Comparison of ENCODE assay signal across 8 mouse cellular contexts in genomic region chr11:101441450-101442126, GRCm38 (mm10). TPM values are rescaled to one million over a fixed set of nuclear protein-coding genes. Genes with fewer than 3 reads are reported as not detected.
DNase-seq lines count a peak whose midpoint lies in the region; ATAC-seq and TF ChIP-seq lines count a peak whose summit lies in the region.
"Not testable (repeated sequence)": the region's sequence is repeated elsewhere in the genome, so short reads cannot be mapped to it uniquely, and the experiment has no call there.

No protein-coding gene starts in this region.

- not testable (repeated sequence) for H3K9ac ChIP-seq in forebrain, embryonic 12.5 days; heart, embryonic 15.5 days; intestine, embryonic 15.5 days; limb, embryonic 13.5 days; lung, embryonic 14.5 days; midbrain, embryonic 16.5 days (ENCODE audit: low read depth, low read length); stomach, embryonic 15.5 days

- H3K36me3 ChIP-seq in forebrain, embryonic 12.5 days (replicated peaks) = peaks cover 27% of the 10 kb centered on the region
- peaks cover 20% of the 10 kb centered on the region for H3K36me3 ChIP-seq in heart, embryonic 15.5 days
- H3K36me3 ChIP-seq in intestine, embryonic 15.5 days = peaks cover 19% of the 10 kb centered on the region
- peaks cover 24% of the 10 kb centered on the region for H3K36me3 ChIP-seq in limb, embryonic 13.5 days
- H3K36me3 ChIP-seq in lung, embryonic 14.5 days (ENCODE audit: insufficient read depth) = peaks cover 33% of the 10 kb centered on the region
- peaks cover 16% of the 10 kb centered on the region for H3K36me3 ChIP-seq in midbrain, embryonic 16.5 days (ENCODE audit: control insufficient read depth, insufficient read depth, low read length)
- H3K36me3 ChIP-seq in stomach, embryonic 15.5 days = peaks cover 20% of the 10 kb centered on the region

- DNase-seq in lung, embryonic 14.5 days = not testable (repeated sequence)

- peak overlapping the region; percentile 47 for H3K4me3 ChIP-seq in bone marrow macrophage, adult 2 months (ENCODE audit: insufficient read depth, low read length)
- H3K4me3 ChIP-seq in forebrain, embryonic 12.5 days (replicated peaks) = peak overlapping the region; percentile 80
- H3K4me3 ChIP-seq in heart, embryonic 15.5 days = peak overlapping the region; percentile 91
- H3K4me3 ChIP-seq in intestine, embryonic 15.5 days (replicated peaks) = peak overlapping the region; percentile 29
- peak overlapping the region; percentile 85 for H3K4me3 ChIP-seq in limb, embryonic 13.5 days
- H3K4me3 ChIP-seq in lung, embryonic 14.5 days (ENCODE audit: low read depth, low read length) = peak overlapping the region; percentile 78
- peak overlapping the region; percentile 59 for H3K4me3 ChIP-seq in midbrain, embryonic 16.5 days (ENCODE audit: low read depth, low read length)
- peak overlapping the region; percentile 81 for H3K4me3 ChIP-seq in stomach, embryonic 15.5 days (replicated peaks)

- peak; percentile 7; the same call in 1 of the 2 replicates for ATAC-seq in forebrain, embryonic 12.5 days (ENCODE audit: low FRiP score)
- ATAC-seq in heart, embryonic 15.5 days (replicated peaks; ENCODE audit: insufficient number of reproducible peaks, insufficient read depth, low FRiP score, low read depth); intestine, embryonic 15.5 days; limb, embryonic 13.5 days (ENCODE audit: low FRiP score, low read depth); lung, embryonic 14.5 days (ENCODE audit: insufficient read depth); stomach, embryonic 15.5 days (ENCODE audit: insufficient read depth, low FRiP score, low read depth): not testable (repeated sequence)
- ATAC-seq in midbrain, embryonic 16.5 days = peak; percentile 65; the same call in 1 of the 2 replicates

- whole genome bisulfite sequencing in forebrain, embryonic 12.5 days = 37% methylated on average over 15 of the region's 15 CpGs
- WGBS in heart, embryonic 15.5 days = 38% methylated on average over 15 of the region's 15 CpGs
- WGBS in intestine, embryonic 15.5 days = 34% methylated on average over 15 of the region's 15 CpGs
- WGBS in limb, embryonic 13.5 days = 36% methylated on average over 15 of the region's 15 CpGs
- WGBS in lung, embryonic 14.5 days = 40% methylated on average over 15 of the region's 15 CpGs
- WGBS in midbrain, embryonic 16.5 days = 36% methylated on average over 14 of the region's 15 CpGs
- WGBS in stomach, embryonic 15.5 days = 32% methylated on average over 15 of the region's 15 CpGs

- not testable (repeated sequence) for H3K27ac ChIP-seq in bone marrow macrophage, adult 2 months (ENCODE audit: insufficient read depth, low read depth, low read length); forebrain, embryonic 12.5 days; heart, embryonic 15.5 days; intestine, embryonic 15.5 days; limb, embryonic 13.5 days; lung, embryonic 14.5 days (ENCODE audit: low read depth); stomach, embryonic 15.5 days
- peak overlapping the region; percentile 58; the same call in 1 of the 2 replicates for H3K27ac ChIP-seq in midbrain, embryonic 16.5 days (ENCODE audit: low read length)

- not testable (repeated sequence) for H3K9me3 ChIP-seq in forebrain, embryonic 12.5 days; heart, embryonic 15.5 days (replicated peaks); intestine, embryonic 15.5 days; limb, embryonic 13.5 days; lung, embryonic 14.5 days (ENCODE audit: low read depth, low read length); midbrain, embryonic 16.5 days (replicated peaks; ENCODE audit: control insufficient read depth, low read length, poor library complexity, severe bottlenecking); stomach, embryonic 15.5 days

- peak overlapping the region; percentile 95 for H3K4me2 ChIP-seq in forebrain, embryonic 12.5 days
- H3K4me2 ChIP-seq in heart, embryonic 15.5 days = peak overlapping the region; percentile 61
- peak overlapping the region; percentile 67 for H3K4me2 ChIP-seq in intestine, embryonic 15.5 days (replicated peaks)
- H3K4me2 ChIP-seq in limb, embryonic 13.5 days (replicated peaks) = peak overlapping the region; percentile 57
- peak overlapping the region; percentile 96 for H3K4me2 ChIP-seq in lung, embryonic 14.5 days
- H3K4me2 ChIP-seq in midbrain, embryonic 16.5 days (ENCODE audit: low read length) = peak overlapping the region; percentile 49
- peak overlapping the region; percentile 52 for H3K4me2 ChIP-seq in stomach, embryonic 15.5 days

- H3K4me1 ChIP-seq in bone marrow macrophage, adult 2 months (ENCODE audit: control insufficient read depth, insufficient read depth, low read length); lung, embryonic 14.5 days (ENCODE audit: insufficient read depth): not testable (repeated sequence)
- peaks cover 14% of the 10 kb centered on the region for H3K4me1 ChIP-seq in forebrain, embryonic 12.5 days
- H3K4me1 ChIP-seq in heart, embryonic 15.5 days (replicated peaks) = peaks cover 19% of the 10 kb centered on the region
- H3K4me1 ChIP-seq in intestine, embryonic 15.5 days (replicated peaks) = peaks cover 12% of the 10 kb centered on the region
- H3K4me1 ChIP-seq in limb, embryonic 13.5 days = peaks cover 20% of the 10 kb centered on the region
- peaks cover 14% of the 10 kb centered on the region for H3K4me1 ChIP-seq in midbrain, embryonic 16.5 days (ENCODE audit: control insufficient read depth, insufficient read depth, low read length)
- H3K4me1 ChIP-seq in stomach, embryonic 15.5 days = peaks cover 12% of the 10 kb centered on the region; the same call in 1 of the 2 replicates

- not testable (repeated sequence) for TF ChIP-seq POLR2A in bone marrow macrophage, adult 2 months (IDR thresholded peaks at IDR 0.05; ENCODE audit: borderline replicate concordance, low read depth, low read length)

- TF ChIP-seq CTCF in bone marrow macrophage, adult 2 months (IDR thresholded peaks at IDR 0.05; ENCODE audit: low read depth, low read length) = 0 out of 2 replicates have a peak, but pooled peaks have one; percentile 23
- not testable (repeated sequence) for TF ChIP-seq CTCF in lung, embryonic 14.5 days (IDR thresholded peaks at IDR 0.05; ENCODE audit: low read depth)

- not testable (repeated sequence) for H3K27me3 ChIP-seq in forebrain, embryonic 12.5 days; heart, embryonic 15.5 days; intestine, embryonic 15.5 days (replicated peaks); limb, embryonic 13.5 days; lung, embryonic 14.5 days (ENCODE audit: insufficient read depth, low read length); midbrain, embryonic 16.5 days (ENCODE audit: control insufficient read depth, insufficient read depth, low read depth, low read length); stomach, embryonic 15.5 days (replicated peaks)

RNA-seq across cellular contexts. Expression of gene Rpl27, which starts 0.5 kb away (rescaled TPM):
- 519 and 718 TPM in 2 replicates for polyA plus RNA-seq in bone marrow macrophage, adult 2 months (2012; ENCODE audit: insufficient read depth, insufficient read length, missing spikeins)
- polyA plus RNA-seq in forebrain, embryonic 12.5 days (2016; fragmentation: Nextera tagmentation; extraction: Ambion mirVana) = 354 and 378 TPM in 2 replicates
- polyA plus RNA-seq in heart, embryonic 15.5 days (2015; fragmentation: Nextera tagmentation; extraction: Ambion mirVana) = 174 and 211 TPM in 2 replicates
- polyA plus RNA-seq in intestine, embryonic 15.5 days (2015; fragmentation: Nextera tagmentation; extraction: Ambion mirVana) = 322 and 353 TPM in 2 replicates
- 328 and 347 TPM in 2 replicates for polyA plus RNA-seq in limb, embryonic 13.5 days (2015; fragmentation: Nextera tagmentation; extraction: Ambion mirVana)
- 421 and 428 TPM in 2 replicates for polyA plus RNA-seq in lung, embryonic 14.5 days (2014; fragmentation: Nextera tagmentation; extraction: Ambion mirVana)
- polyA plus RNA-seq in midbrain, embryonic 16.5 days (2015; fragmentation: Nextera tagmentation; extraction: Ambion mirVana) = 185 and 220 TPM in 2 replicates
- 284 and 331 TPM in 2 replicates for polyA plus RNA-seq in stomach, embryonic 15.5 days (2015; fragmentation: Nextera tagmentation; extraction: Ambion mirVana)

RNA-seq across cellular contexts. Expression of gene Ifi35, which starts 6.6 kb away (rescaled TPM):
- 50.6 and 58.7 TPM in 2 replicates for polyA plus RNA-seq in bone marrow macrophage, adult 2 months (2012; ENCODE audit: insufficient read depth, insufficient read length, missing spikeins)
- 2.2 TPM in 2 replicates for polyA plus RNA-seq in forebrain, embryonic 12.5 days (2016; fragmentation: Nextera tagmentation; extraction: Ambion mirVana)
- polyA plus RNA-seq in heart, embryonic 15.5 days (2015; fragmentation: Nextera tagmentation; extraction: Ambion mirVana) = 18.0 and 25.9 TPM in 2 replicates
- 23.9 and 24.5 TPM in 2 replicates for polyA plus RNA-seq in intestine, embryonic 15.5 days (2015; fragmentation: Nextera tagmentation; extraction: Ambion mirVana)
- polyA plus RNA-seq in limb, embryonic 13.5 days (2015; fragmentation: Nextera tagmentation; extraction: Ambion mirVana) = 8.3 and 9.5 TPM in 2 replicates
- polyA plus RNA-seq in lung, embryonic 14.5 days (2014; fragmentation: Nextera tagmentation; extraction: Ambion mirVana) = 11.4 and 12.1 TPM in 2 replicates
- 2.5 and 3.1 TPM in 2 replicates for polyA plus RNA-seq in midbrain, embryonic 16.5 days (2015; fragmentation: Nextera tagmentation; extraction: Ambion mirVana)
- polyA plus RNA-seq in stomach, embryonic 15.5 days (2015; fragmentation: Nextera tagmentation; extraction: Ambion mirVana) = 24.2 and 24.5 TPM in 2 replicates

RNA-seq across cellular contexts. Expression of gene Ptges3l, which starts 16.5 kb away (rescaled TPM):
- polyA plus RNA-seq in bone marrow macrophage, adult 2 months (2012; ENCODE audit: insufficient read depth, insufficient read length, missing spikeins) = 4.5 and 4.7 TPM in 2 replicates
- 2.1 and 2.5 TPM in 2 replicates for polyA plus RNA-seq in forebrain, embryonic 12.5 days (2016; fragmentation: Nextera tagmentation; extraction: Ambion mirVana)
- 66.5 and 81.5 TPM in 2 replicates for polyA plus RNA-seq in heart, embryonic 15.5 days (2015; fragmentation: Nextera tagmentation; extraction: Ambion mirVana)
- polyA plus RNA-seq in intestine, embryonic 15.5 days (2015; fragmentation: Nextera tagmentation; extraction: Ambion mirVana) = 11.7 TPM in 2 replicates
- polyA plus RNA-seq in limb, embryonic 13.5 days (2015; fragmentation: Nextera tagmentation; extraction: Ambion mirVana) = 15.3 and 15.7 TPM in 2 replicates
- 9.3 and 11.5 TPM in 2 replicates for polyA plus RNA-seq in lung, embryonic 14.5 days (2014; fragmentation: Nextera tagmentation; extraction: Ambion mirVana)
- polyA plus RNA-seq in midbrain, embryonic 16.5 days (2015; fragmentation: Nextera tagmentation; extraction: Ambion mirVana) = 3.0 and 3.1 TPM in 2 replicates
- polyA plus RNA-seq in stomach, embryonic 15.5 days (2015; fragmentation: Nextera tagmentation; extraction: Ambion mirVana) = 14.5 and 17.5 TPM in 2 replicates

RNA-seq across cellular contexts. Expression of gene Rundc1, which starts 16.7 kb away (rescaled TPM):
- polyA plus RNA-seq in bone marrow macrophage, adult 2 months (2012; ENCODE audit: insufficient read depth, insufficient read length, missing spikeins) = 11.4 and 12.0 TPM in 2 replicates
- 27.3 and 27.8 TPM in 2 replicates for polyA plus RNA-seq in forebrain, embryonic 12.5 days (2016; fragmentation: Nextera tagmentation; extraction: Ambion mirVana)
- polyA plus RNA-seq in heart, embryonic 15.5 days (2015; fragmentation: Nextera tagmentation; extraction: Ambion mirVana) = 13.9 and 18.2 TPM in 2 replicates
- 16.9 and 17.3 TPM in 2 replicates for polyA plus RNA-seq in intestine, embryonic 15.5 days (2015; fragmentation: Nextera tagmentation; extraction: Ambion mirVana)
- polyA plus RNA-seq in limb, embryonic 13.5 days (2015; fragmentation: Nextera tagmentation; extraction: Ambion mirVana) = 19.3 and 21.3 TPM in 2 replicates
- 16.6 and 17.4 TPM in 2 replicates for polyA plus RNA-seq in lung, embryonic 14.5 days (2014; fragmentation: Nextera tagmentation; extraction: Ambion mirVana)
- polyA plus RNA-seq in midbrain, embryonic 16.5 days (2015; fragmentation: Nextera tagmentation; extraction: Ambion mirVana) = 32.1 and 32.6 TPM in 2 replicates
- polyA plus RNA-seq in stomach, embryonic 15.5 days (2015; fragmentation: Nextera tagmentation; extraction: Ambion mirVana) = 20.7 and 20.8 TPM in 2 replicates

RNA-seq across cellular contexts. Expression of gene Gm27029, which starts 17.0 kb away (rescaled TPM):
- polyA plus RNA-seq in bone marrow macrophage, adult 2 months (2012; ENCODE audit: insufficient read depth, insufficient read length, missing spikeins) = 3.9 and 5.3 TPM in 2 replicates
- polyA plus RNA-seq in forebrain, embryonic 12.5 days (2016; fragmentation: Nextera tagmentation; extraction: Ambion mirVana) = 5.8 and 6.5 TPM in 2 replicates
- 12.1 and 15.9 TPM in 2 replicates for polyA plus RNA-seq in heart, embryonic 15.5 days (2015; fragmentation: Nextera tagmentation; extraction: Ambion mirVana)
- polyA plus RNA-seq in intestine, embryonic 15.5 days (2015; fragmentation: Nextera tagmentation; extraction: Ambion mirVana) = 7.3 and 10.6 TPM in 2 replicates
- 11.5 and 12.6 TPM in 2 replicates for polyA plus RNA-seq in limb, embryonic 13.5 days (2015; fragmentation: Nextera tagmentation; extraction: Ambion mirVana)
- polyA plus RNA-seq in lung, embryonic 14.5 days (2014; fragmentation: Nextera tagmentation; extraction: Ambion mirVana) = 11.0 and 12.2 TPM in 2 replicates
- polyA plus RNA-seq in midbrain, embryonic 16.5 days (2015; fragmentation: Nextera tagmentation; extraction: Ambion mirVana) = 7.0 and 7.9 TPM in 2 replicates
- 6.9 and 12.3 TPM in 2 replicates for polyA plus RNA-seq in stomach, embryonic 15.5 days (2015; fragmentation: Nextera tagmentation; extraction: Ambion mirVana)

Comparison
In these comparisons a context has a peak if more than half of its experiments do, and no peak if none do; other contexts are left out.
1. H3K4me3 ChIP-seq: peak in every context shown above with its lines; median percentile 91 in heart, embryonic 15.5 days; 85 in limb, embryonic 13.5 days; 81 in stomach, embryonic 15.5 days; 80 in forebrain, embryonic 12.5 days; 78 in lung, embryonic 14.5 days; 59 in midbrain, embryonic 16.5 days; 47 in bone marrow macrophage, adult 2 months; 29 in intestine, embryonic 15.5 days.